Mouse (Mus musculus) intestine, embryonic 16.5 days (tissue): ENCODE data around the gene Ccnc. TPM values are rescaled to one million over a fixed set of nuclear protein-coding genes. Genes with fewer than 3 reads are reported as not detected.
"Not testable (repeated sequence)": the region's sequence is repeated elsewhere in the genome, so short reads cannot be mapped to it uniquely, and the experiment has no call there.

ENCODE experiments used
- ATAC-seq: fragments of 200-750 bp; cut with Nextera tagmentation; 2 replicates; pipeline ENCODE4 v1.8.0; 2017; ENCODE audit warnings: moderate TSS enrichment, moderate library complexity
- H3K27ac ChIP-seq: fragments of 300-500 bp; sonication (generic); 2 replicates; pipeline ENCODE4 v1.5.1; 2014; ENCODE audit warnings: mild to moderate bottlenecking, low read length
- H3K27me3 ChIP-seq: fragments of 300-500 bp; sonication (generic); replicated peaks from 2 replicates; pipeline ENCODE4 v1.6.1; 2014; ENCODE audit warnings: low read length, control low read depth, mixed read lengths; ENCODE audit not compliant: control insufficient read depth, insufficient read depth
- H3K36me3 ChIP-seq: fragments of 300-500 bp; sonication (generic); 2 replicates; pipeline ENCODE4 v1.6.1; 2014; ENCODE audit warnings: low read length, control low read depth; ENCODE audit not compliant: control insufficient read depth, insufficient read depth
- H3K4me1 ChIP-seq: fragments of 300-500 bp; sonication (generic); 2 replicates; pipeline ENCODE4 v1.6.1; 2014; ENCODE audit warnings: low read length, control low read depth, mixed read lengths; ENCODE audit not compliant: control insufficient read depth, insufficient read depth
- H3K4me2 ChIP-seq: fragments of 300-500 bp; sonication (generic); 2 replicates; pipeline ENCODE4 v1.6.1; 2014; ENCODE audit warnings: low read depth, low read length, control low read depth
- H3K4me3 ChIP-seq: fragments of 300-500 bp; sonication (generic); 2 replicates; pipeline ENCODE4 v1.5.1; 2014; ENCODE audit warnings: mild to moderate bottlenecking, low read length
- H3K9ac ChIP-seq: fragments of 300-500 bp; sonication (generic); 2 replicates; pipeline ENCODE4 v1.6.1; 2014; ENCODE audit warnings: low read depth, low read length
- H3K9me3 ChIP-seq: fragments of 300-500 bp; sonication (generic); 2 replicates; pipeline ENCODE4 v1.6.1; 2016; ENCODE audit warnings: low read length, control low read depth; ENCODE audit not compliant: control insufficient read depth
- WGBS: fragments of 180-500 bp; shearing (Covaris S2); extraction: QIAGEN DNeasy Blood & Tissue Kit; methylation state at CpG from one replicate; pipeline ENCODE4 v1.1.7; 2014; 5-methylcytosine and 5-hydroxymethylcytosine counted together
- polyA plus RNA-seq: library from polyadenylated mRNA; unstranded; fragments of >200 nt; fragmentation: Nextera tagmentation; extraction: Ambion mirVana; gene quantifications from 2 replicates; pipeline ENCODE4 v1.2.1, GENCODE M21; 2015

The Ccnc gene
- polyA plus RNA-seq, 1 experiment from 2014 or later: 30.8 TPM

DNA sequence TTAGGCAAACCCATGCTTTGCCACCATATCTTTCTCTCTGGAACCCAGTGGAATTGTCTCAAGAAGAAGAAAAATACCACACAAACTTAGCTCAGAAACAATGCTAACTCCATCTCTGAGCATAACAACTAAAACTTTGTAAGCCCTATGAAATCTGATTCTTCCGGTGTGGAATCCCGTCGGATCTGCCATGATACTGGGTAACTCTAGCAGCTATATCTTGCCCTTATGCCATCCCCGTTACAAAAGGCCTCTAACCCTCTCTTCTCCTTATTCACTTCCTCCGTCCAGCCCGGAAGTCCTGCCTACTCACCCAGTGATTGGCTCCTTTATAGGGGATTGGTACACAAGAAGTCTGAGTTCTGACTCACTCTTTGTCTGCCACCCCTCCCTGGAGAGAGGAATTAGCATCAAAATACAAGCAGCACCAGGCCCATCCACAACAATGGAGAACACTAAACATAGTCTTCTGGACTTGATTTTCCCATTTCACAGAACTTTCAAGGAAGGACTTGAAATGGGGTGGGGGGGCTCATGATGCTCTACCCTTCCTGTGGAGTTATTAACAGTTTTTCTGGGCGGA, 4.7 kb upstream of the Ccnc start:
- Histone ChIP-seq H3K4me1 (no peaks in the 10 kb centered on the region), H3K27ac (no peak overlapping the region), H3K27me3 (no peaks in the 10 kb centered on the region), H3K4me2 (no peak overlapping the region), H3K36me3 (no peaks in the 10 kb centered on the region), H3K4me3 (no peak overlapping the region), H3K9me3 (no peaks in the 10 kb centered on the region), H3K9ac (no peak overlapping the region)
- ATAC-seq: no peak
- 56% methylated on average over 7 of the region's 7 CpGs for WGBS

DNA sequence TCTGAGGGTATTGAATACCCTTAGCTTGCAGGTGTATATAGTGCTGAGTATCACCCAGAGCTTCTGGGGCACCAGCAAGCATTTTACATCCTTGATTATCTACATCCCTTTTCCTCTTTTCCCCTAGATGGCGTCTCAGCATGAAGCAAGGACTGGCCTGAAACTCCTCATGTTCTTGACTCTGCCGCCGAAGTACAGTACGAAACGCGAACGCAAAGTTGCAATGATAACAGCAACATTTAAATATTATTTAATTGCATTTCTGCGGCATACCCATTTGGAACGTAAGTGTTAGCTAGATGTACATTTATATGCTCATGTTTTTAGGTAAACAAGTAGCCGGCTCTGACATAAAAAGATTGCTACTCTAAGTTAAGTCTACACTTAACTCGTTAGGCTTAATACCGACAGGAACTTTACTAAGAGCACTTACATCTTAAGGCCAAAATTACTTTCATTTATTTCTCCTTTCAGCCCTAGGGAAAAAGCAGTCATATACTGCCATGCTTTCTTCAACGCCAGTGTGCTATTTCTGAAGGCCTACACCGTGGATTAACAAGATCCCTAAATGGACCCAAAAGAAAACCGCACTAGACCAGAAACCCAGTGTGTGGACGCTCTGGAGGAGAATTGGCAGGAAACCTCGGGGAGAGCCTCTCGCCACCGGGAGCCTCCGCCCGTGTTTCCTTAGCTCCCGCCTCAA, 438 bp upstream of the Ccnc start:
- no peaks in the 10 kb centered on the region for H3K36me3 ChIP-seq
- peak overlapping the region; percentile 78 for H3K4me2 ChIP-seq
- peaks cover 4% of the 10 kb centered on the region for H3K4me1 ChIP-seq
- peak overlapping the region; percentile 84 for H3K27ac ChIP-seq
- H3K4me3 ChIP-seq: peak overlapping the region; percentile 88
- peak overlapping the region; percentile 85 for H3K9ac ChIP-seq
- 1% methylated on average over 22 of the region's 22 CpGs for WGBS
- no peaks in the 10 kb centered on the region for H3K27me3 ChIP-seq
- ATAC-seq: peak; percentile 61
- no peaks in the 10 kb centered on the region for H3K9me3 ChIP-seq

DNA sequence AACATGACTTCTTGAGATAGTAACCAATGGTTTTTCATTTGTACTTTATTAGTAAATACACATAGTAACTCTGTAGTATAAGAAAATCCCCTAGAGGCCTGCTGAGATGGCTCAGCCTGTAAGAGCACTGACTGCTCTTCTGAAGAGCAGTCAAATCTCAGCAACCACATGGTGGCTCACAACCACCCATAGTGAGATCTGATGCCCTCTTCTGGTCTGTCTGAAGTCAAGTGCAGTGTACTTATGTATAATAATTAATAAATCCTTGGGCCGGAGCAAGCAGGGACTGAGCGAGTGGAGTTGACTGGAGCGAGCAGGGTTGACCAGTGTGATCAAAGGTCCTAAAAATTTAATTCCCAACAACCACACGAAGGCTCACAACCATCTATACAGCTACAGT, 11.7 kb downstream of the Ccnc start:
- Histone ChIP-seq H3K36me3 (no peaks in the 10 kb centered on the region), H3K4me2 (no peak overlapping the region), H3K4me1 (no peaks in the 10 kb centered on the region), H3K9ac (no peak overlapping the region), H3K27me3 (no peaks in the 10 kb centered on the region), H3K4me3 (no peak overlapping the region), H3K27ac (no peak overlapping the region), H3K9me3 (no peaks in the 10 kb centered on the region)
- ATAC-seq: peak; percentile 36; the same call in 1 of the 2 replicates
- 80% methylated on average over 4 of the region's 4 CpGs for WGBS

DNA sequence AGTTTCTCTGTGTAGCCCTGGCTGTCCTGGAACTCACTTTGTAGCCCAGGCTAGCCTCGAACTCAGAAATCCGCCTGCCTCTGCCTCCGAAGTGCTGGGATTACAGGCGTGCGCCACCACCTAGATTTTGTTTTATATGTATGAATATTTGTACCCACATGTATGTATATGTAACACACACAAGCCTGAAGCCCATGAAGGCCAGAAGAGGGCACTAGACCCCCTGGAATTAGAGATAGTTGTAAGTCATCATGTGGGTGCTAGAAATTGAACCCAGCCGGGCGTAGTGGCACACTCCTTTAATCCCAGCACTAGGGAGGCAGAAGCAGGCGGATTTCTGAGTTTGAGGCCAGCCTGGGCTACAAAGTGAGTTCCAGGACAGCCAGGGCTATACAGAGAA, 16.6 kb downstream of the Ccnc start:
- not testable (repeated sequence) for H3K9ac ChIP-seq, H3K9me3 ChIP-seq, H3K4me3 ChIP-seq, H3K4me2 ChIP-seq, H3K27me3 ChIP-seq, H3K36me3 ChIP-seq, H3K4me1 ChIP-seq, H3K27ac ChIP-seq, ATAC-seq
- WGBS: 94% methylated on average over 8 of the region's 8 CpGs

DNA sequence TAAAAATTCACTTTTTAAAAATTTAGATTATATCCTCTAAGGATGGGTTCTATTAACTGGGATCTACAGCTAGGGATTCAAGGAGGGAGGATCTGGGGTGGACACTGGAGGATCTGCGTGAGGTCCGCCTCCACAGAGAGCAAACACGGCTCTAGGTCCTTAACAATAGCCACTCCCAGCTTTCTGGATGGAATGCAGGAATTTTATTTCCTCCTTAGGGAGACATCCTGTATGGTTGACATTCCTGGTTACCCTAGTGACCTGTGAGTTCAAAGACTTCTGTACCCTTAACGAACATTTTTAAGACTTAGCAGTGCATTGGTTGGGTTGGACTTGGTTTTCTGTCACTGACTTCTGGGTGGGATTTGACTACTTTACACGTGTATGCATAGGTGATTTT, 18.2 kb downstream of the Ccnc start:
- H3K27me3 ChIP-seq: no peaks in the 10 kb centered on the region
- H3K4me3 ChIP-seq: no peak overlapping the region
- H3K4me2 ChIP-seq: no peak overlapping the region
- H3K9ac ChIP-seq: no peak overlapping the region
- H3K4me1 ChIP-seq: no peaks in the 10 kb centered on the region
- H3K36me3 ChIP-seq: no peaks in the 10 kb centered on the region
- no peaks in the 10 kb centered on the region for H3K9me3 ChIP-seq
- WGBS: 67% methylated on average over 5 of the region's 5 CpGs
- no peak for ATAC-seq
- H3K27ac ChIP-seq: no peak overlapping the region

DNA sequence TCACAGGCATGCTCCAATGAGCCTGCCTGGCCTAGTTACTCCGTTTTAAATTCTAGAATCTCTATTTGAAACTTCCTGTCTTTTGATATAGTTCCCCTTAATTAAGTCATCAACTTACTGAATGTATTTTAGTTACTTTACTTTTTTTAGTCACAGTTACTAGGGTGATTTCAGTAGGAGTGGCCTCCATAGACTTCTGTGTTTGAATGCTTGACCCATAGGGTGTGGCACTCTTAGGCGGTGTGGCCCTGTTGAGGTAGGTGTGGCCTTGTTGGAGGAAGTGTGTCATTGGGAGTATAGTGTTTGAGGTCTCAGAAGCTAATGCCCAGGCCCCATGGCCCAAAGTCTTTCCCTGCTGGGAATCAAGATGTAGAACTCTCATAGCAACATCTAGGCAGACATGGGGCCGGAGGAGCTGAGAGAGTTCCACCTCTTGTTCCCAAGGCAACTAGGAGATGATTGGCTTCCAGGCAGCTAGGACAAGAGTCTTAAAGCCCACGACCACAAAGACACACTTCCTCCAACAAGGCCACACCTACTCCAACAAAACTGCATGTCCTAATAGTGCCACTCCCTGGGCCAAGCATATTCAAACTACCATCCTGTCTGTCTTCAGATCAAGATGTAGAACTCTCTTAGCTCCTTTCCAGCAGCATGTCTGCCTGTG, 27.8 kb downstream of the Ccnc start:
- peak; percentile 59; the same call in 1 of the 2 replicates for ATAC-seq
- H3K4me1 ChIP-seq: no peaks in the 10 kb centered on the region
- 68% methylated on average over 4 of the region's 4 CpGs for WGBS
- H3K27me3 ChIP-seq: no peaks in the 10 kb centered on the region
- no peak overlapping the region for H3K9ac ChIP-seq
- H3K4me2 ChIP-seq: no peak overlapping the region
- H3K36me3 ChIP-seq: no peaks in the 10 kb centered on the region; the same call in 1 of the 2 replicates
- no peak overlapping the region for H3K4me3 ChIP-seq
- no peaks in the 10 kb centered on the region for H3K9me3 ChIP-seq
- H3K27ac ChIP-seq: no peak overlapping the region

DNA sequence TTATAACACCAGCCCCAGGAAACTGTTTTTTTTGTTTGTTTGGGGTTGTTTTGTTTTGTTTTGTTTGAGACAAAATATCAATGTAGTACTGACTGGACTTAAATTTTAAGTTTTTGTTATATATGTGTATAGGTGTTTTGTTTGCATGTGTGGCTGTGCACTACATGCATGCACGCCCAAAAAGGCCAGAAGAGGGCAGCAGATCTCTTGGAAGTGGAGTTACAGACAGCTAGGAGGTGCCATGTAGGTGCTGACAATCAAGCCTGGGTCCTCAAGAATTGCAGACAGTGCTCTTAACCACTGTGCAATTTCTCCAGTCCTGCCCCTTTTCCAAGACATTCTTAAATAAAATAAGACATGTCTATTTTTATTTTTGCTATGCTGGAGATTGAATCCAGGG, 31.4 kb downstream of the Ccnc start:
- H3K36me3 ChIP-seq: no peaks in the 10 kb centered on the region; the same call in 1 of the 2 replicates
- no peak overlapping the region for H3K27ac ChIP-seq
- no peak overlapping the region for H3K9ac ChIP-seq
- no peak overlapping the region for H3K4me2 ChIP-seq
- H3K9me3 ChIP-seq: no peaks in the 10 kb centered on the region
- H3K27me3 ChIP-seq: no peaks in the 10 kb centered on the region
- H3K4me1 ChIP-seq: no peaks in the 10 kb centered on the region
- 58% methylated on average over 1 of the region's 1 CpGs for WGBS
- no peak overlapping the region for H3K4me3 ChIP-seq
- ATAC-seq: no peak

DNA sequence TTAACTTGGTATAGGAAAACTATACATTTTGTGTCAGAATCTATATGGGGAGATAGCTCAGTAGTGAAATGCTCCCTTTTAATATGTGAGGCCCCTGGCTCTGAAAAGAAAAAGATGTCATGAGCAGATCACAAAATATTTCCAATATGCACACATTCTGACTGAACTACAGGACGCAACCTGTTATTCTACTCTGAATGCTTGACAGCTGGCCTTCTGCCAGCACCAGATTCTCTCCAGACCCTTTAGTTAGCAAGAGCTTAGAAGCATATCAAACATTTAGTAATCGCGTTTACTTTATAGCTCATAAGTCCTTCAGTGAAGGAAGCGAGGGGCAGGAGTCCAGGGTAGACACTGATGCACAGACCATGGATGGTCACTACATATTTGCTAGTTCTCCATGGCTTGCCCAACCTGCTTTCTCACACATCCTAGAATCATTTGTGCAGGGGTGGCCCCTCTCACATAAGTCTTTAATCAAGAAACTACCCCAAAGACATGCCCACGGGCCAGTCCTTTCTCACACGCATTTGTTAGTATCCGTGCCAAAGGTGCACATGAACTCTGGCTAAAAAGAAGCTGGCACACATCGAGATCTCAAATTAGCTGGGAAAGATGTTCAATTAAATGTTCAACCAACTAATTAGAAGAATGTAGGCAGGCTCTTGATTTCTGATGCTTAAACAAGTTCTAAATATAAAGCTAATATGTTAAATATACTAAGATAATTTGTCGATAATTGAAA, 34.1 kb downstream of the Ccnc start:
- 68% methylated on average over 9 of the region's 9 CpGs for WGBS
- ATAC-seq: no peak
- no peaks in the 10 kb centered on the region for H3K4me1 ChIP-seq
- H3K36me3 ChIP-seq: no peaks in the 10 kb centered on the region; the same call in 1 of the 2 replicates
- H3K27ac ChIP-seq: no peak overlapping the region
- no peak overlapping the region for H3K4me2 ChIP-seq
- no peaks in the 10 kb centered on the region for H3K9me3 ChIP-seq
- H3K27me3 ChIP-seq: no peaks in the 10 kb centered on the region
- no peak overlapping the region for H3K4me3 ChIP-seq
- H3K9ac ChIP-seq: no peak overlapping the region

DNA sequence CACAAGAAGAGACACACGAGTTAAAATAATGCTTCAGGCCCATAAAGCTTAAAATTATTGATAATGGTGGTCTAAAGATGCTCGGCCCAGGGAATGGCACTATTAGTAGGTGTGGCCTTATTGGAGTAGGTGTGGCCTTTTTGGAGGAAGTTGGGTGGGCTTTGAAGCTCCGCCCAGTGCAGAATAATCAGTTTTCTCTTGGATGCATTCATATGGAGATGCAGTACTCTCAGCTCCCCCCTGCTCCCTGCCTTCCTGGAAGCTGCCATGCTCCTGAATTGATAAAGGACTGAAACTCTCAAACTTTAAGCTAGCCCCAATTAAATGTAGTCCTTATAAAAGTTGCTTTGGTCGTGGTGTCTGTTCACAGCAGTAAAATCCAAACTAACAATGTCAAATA, 36.3 kb downstream of the Ccnc start:
- Histone ChIP-seq H3K27ac (no peak overlapping the region), H3K4me1 (no peaks in the 10 kb centered on the region), H3K4me3 (no peak overlapping the region), H3K9me3 (no peaks in the 10 kb centered on the region), H3K36me3 (no peaks in the 10 kb centered on the region; the same call in 1 of the 2 replicates), H3K9ac (no peak overlapping the region), H3K4me2 (no peak overlapping the region), H3K27me3 (no peaks in the 10 kb centered on the region)
- ATAC-seq: no peak
- WGBS: 66% methylated on average over 4 of the region's 4 CpGs
